In genomic region chr6:147747945-147748344, GRCm38 (mm10) we compare ENCODE assay signal across 21 mouse cellular contexts.
A peak's percentile ranks its signal among the peaks of the same experiment; 100 is the strongest.
DNase-seq lines count a peak whose midpoint lies in the region; ATAC-seq and TF ChIP-seq lines count a peak whose summit lies in the region.
"Had no signal": no experiment of that assay in that cellular context is flagged by ENCODE, and none has a peak within 500 bp of the region (broad histone marks: within the 10 kb centered on the region; RNA-seq: fewer than 3 reads in every experiment).

No protein-coding gene starts in this region.

- H3K4me1 ChIP-seq in forebrain, postnatal 0 days (ENCODE audit: insufficient read depth), result no peaks in the 10 kb centered on the region
- no peaks in the 10 kb centered on the region for H3K4me1 ChIP-seq in forebrain, embryonic 15.5 days
- H3K4me1 ChIP-seq: forebrain, embryonic 12.5 days; midbrain, embryonic 10.5 days; neural tube, embryonic 12.5 days had no signal

- no peak for ATAC-seq in forebrain, postnatal 0 days
- no peak for ATAC-seq in forebrain, embryonic 15.5 days (replicated peaks)
- ATAC-seq in megakaryocyte progenitor cell, adult 5-6 weeks (replicated peaks; ENCODE audit: poor library complexity), result peak; percentile 48; the same call in 1 of the 2 replicates
- ATAC-seq in monocyte, adult 5-6 weeks (replicated peaks; ENCODE audit: insufficient number of reproducible peaks, low FRiP score, low TSS enrichment, poor library complexity, severe bottlenecking), result no peak

- no peak for DNase-seq in forebrain, postnatal 0 days
- no peak for DNase-seq in left cerebral cortex, adult 2 months (ENCODE audit: extremely low spot score in 1 of 2, low spot score in 2 of 2)
- no peak for DNase-seq in left cerebral cortex, postnatal 25 days (ENCODE audit: low spot score in 2 of 2)
- DNase-seq in A20 (ENCODE audit: low read depth, low spot score), result peak; percentile 6
- DNase-seq: cerebellum, adult 2 months; cerebellum, postnatal 36 days; gastrocnemius, postnatal 25 days; kidney, adult 9 months; kidney, postnatal 4 days; lung, postnatal 4 days; right cerebral cortex, adult 18-20 months; thymus, postnatal 25 days had no signal

- no peaks in the 10 kb centered on the region for H3K27me3 ChIP-seq in forebrain, postnatal 0 days (ENCODE audit: insufficient read depth, low read length)
- no peaks in the 10 kb centered on the region for H3K27me3 ChIP-seq in forebrain, embryonic 15.5 days
- H3K27me3 ChIP-seq: forebrain, embryonic 12.5 days; heart, embryonic 15.5 days; limb, embryonic 15.5 days; neural tube, embryonic 12.5 days had no signal

- H3K4me2 ChIP-seq in forebrain, postnatal 0 days (ENCODE audit: low read depth), result no peak overlapping the region
- H3K4me2 ChIP-seq in forebrain, embryonic 15.5 days (replicated peaks), result no peak overlapping the region
- H3K4me2 ChIP-seq: forebrain, embryonic 12.5 days; heart, embryonic 15.5 days; limb, embryonic 15.5 days; neural tube, embryonic 12.5 days had no signal

- H3K9ac ChIP-seq in forebrain, postnatal 0 days, result no peak overlapping the region
- no peak overlapping the region for H3K9ac ChIP-seq in forebrain, embryonic 15.5 days (replicated peaks)
- H3K9ac ChIP-seq: forebrain, embryonic 12.5 days; heart, embryonic 15.5 days; limb, embryonic 15.5 days; neural tube, embryonic 12.5 days had no signal

- H3K9me3 ChIP-seq in forebrain, postnatal 0 days (ENCODE audit: low read length), result no peaks in the 10 kb centered on the region
- H3K9me3 ChIP-seq in forebrain, embryonic 15.5 days, result no peaks in the 10 kb centered on the region
- H3K9me3 ChIP-seq: embryonic facial prominence, embryonic 10.5 days; forebrain, embryonic 12.5 days; heart, embryonic 15.5 days; limb, embryonic 15.5 days; midbrain, embryonic 10.5 days; neural tube, embryonic 12.5 days had no signal

- no peaks in the 10 kb centered on the region for H3K36me3 ChIP-seq in forebrain, postnatal 0 days (ENCODE audit: insufficient read depth)
- no peaks in the 10 kb centered on the region for H3K36me3 ChIP-seq in forebrain, embryonic 15.5 days
- H3K36me3 ChIP-seq: embryonic facial prominence, embryonic 10.5 days; forebrain, embryonic 12.5 days; heart, embryonic 15.5 days; limb, embryonic 15.5 days; midbrain, embryonic 10.5 days; neural tube, embryonic 12.5 days had no signal

- intact Hi-C loops in left cerebral cortex, adult 2 months (cut with DNase I), result no loop called here
- intact Hi-C loops in left cerebral cortex, postnatal 25 days (cut with DNase I), result no loop called here

- 0 out of 2 replicates have a peak, but pooled peaks have one; percentile 19 for TF ChIP-seq CTCF in forebrain, postnatal 0 days (IDR thresholded peaks at IDR 0.05; ENCODE audit: low read depth)
- peak; percentile 27 for TF ChIP-seq CTCF in left cerebral cortex, adult 2 months (IDR thresholded peaks at IDR 0.05)

- H3K4me3 ChIP-seq in forebrain, postnatal 0 days (ENCODE audit: low read depth, low read length), result no peak overlapping the region
- no peak overlapping the region for H3K4me3 ChIP-seq in forebrain, embryonic 15.5 days
- no peak overlapping the region for H3K4me3 ChIP-seq in left cerebral cortex, adult 2 months
- H3K4me3 ChIP-seq: embryonic facial prominence, embryonic 10.5 days; forebrain, embryonic 12.5 days; heart, embryonic 15.5 days; limb, embryonic 15.5 days; midbrain, embryonic 10.5 days; neural tube, embryonic 12.5 days had no signal

- H3K27ac ChIP-seq in forebrain, postnatal 0 days (ENCODE audit: low read depth, low read length), result no peak overlapping the region
- no peak overlapping the region for H3K27ac ChIP-seq in forebrain, embryonic 15.5 days (replicated peaks)
- no peak overlapping the region for H3K27ac ChIP-seq in left cerebral cortex, adult 2 months
- H3K27ac ChIP-seq: embryonic facial prominence, embryonic 10.5 days; forebrain, embryonic 12.5 days; heart, embryonic 15.5 days; limb, embryonic 15.5 days; midbrain, embryonic 10.5 days; neural tube, embryonic 12.5 days had no signal
